Mouse (Mus musculus) cortical plate, adult 2 months (tissue): ENCODE results near the gene Gsg1. TPM values are rescaled to one million over a fixed set of nuclear protein-coding genes. Genes with fewer than 3 reads are reported as not detected.

Source experiments
- H3K27ac ChIP-seq: fragments of 200-500 bp; 2 replicates; pipeline ENCODE4 v1.5.1; 2012; ENCODE audit warnings: low read length, control low read depth, inconsistent platforms; ENCODE audit not compliant: insufficient read depth
- H3K4me1 ChIP-seq: fragments of 200-500 bp; 2 replicates; pipeline ENCODE4 v1.6.1; 2011; ENCODE audit warnings: low read length; ENCODE audit not compliant: control insufficient read depth, insufficient read depth
- H3K4me3 ChIP-seq: fragments of 200-500 bp; 2 replicates; pipeline ENCODE4 v1.5.1; 2011; ENCODE audit warnings: mild to moderate bottlenecking, low read length, control low read depth; ENCODE audit not compliant: insufficient read depth
- CTCF ChIP-seq: fragments of 200-500 bp; IDR thresholded peaks from 2 replicates; pipeline ENCODE4 v1.5.1; 2011; ENCODE audit warnings: mild to moderate bottlenecking, control low read depth, low read length; ENCODE audit not compliant: insufficient read depth; ENCODE audit errors: extremely low read depth
- POLR2A ChIP-seq: fragments of 200-500 bp; IDR thresholded peaks from 2 replicates; pipeline ENCODE4 v1.6.1; 2011; ENCODE audit warnings: mild to moderate bottlenecking, low read length, control low read depth; ENCODE audit not compliant: insufficient read depth; ENCODE audit errors: extremely low read depth
- polyA plus RNA-seq: library from polyadenylated mRNA; depleted of rRNA; stranded (reverse); fragments of >200 nt; gene quantifications from 2 replicates; pipeline ENCODE4 v1.2.3, GENCODE M21; 2012; rRNA removed

Gsg1 gene
- polyA plus RNA-seq: 0.15 and 0.55 TPM in 2 replicates

- Histone ChIP-seq H3K27ac (no peak within 1 kb of the TSS), H3K4me1 (peaks cover 2% of the 10 kb centered on the region; the same call in 1 of the 2 replicates), H3K4me3 (no peak within 1 kb of the TSS)
- TF ChIP-seq CTCF (no peak), POLR2A (no peak)
These were observed at the start of gene Gsg1 for GRCm38 (mm10) chr6:135254153-135254552. TSS of gene Gsg1 (minus strand) at chr6:135254351.

- no peaks in the 10 kb centered on the region for H3K4me1 ChIP-seq
- H3K27ac ChIP-seq: no peak overlapping the region
- TF ChIP-seq POLR2A: no peak
- TF ChIP-seq CTCF: no peak
- no peak overlapping the region for H3K4me3 ChIP-seq
These were observed 48.4 kb upstream of the Gsg1 start for GRCm38 (mm10) chr6:135302421-135303125.

GRCm38 (mm10) chr6:135300469-135300868 lies 46.3 kb upstream of the Gsg1 start:
- H3K27ac ChIP-seq: no peak overlapping the region
- TF ChIP-seq POLR2A (no peak), CTCF (no peak)
- H3K4me1 ChIP-seq: peaks cover 4% of the 10 kb centered on the region; the same call in 1 of the 2 replicates
- no peak overlapping the region for H3K4me3 ChIP-seq

- TF ChIP-seq POLR2A (no peak), CTCF (no peak)
- Histone ChIP-seq H3K27ac (no peak overlapping the region), H3K4me1 (peaks cover 9% of the 10 kb centered on the region; the same call in 1 of the 2 replicates), H3K4me3 (no peak overlapping the region)
These were observed 44.9 kb upstream of the Gsg1 start for GRCm38 (mm10) chr6:135299024-135299550.

GRCm38 (mm10) chr6:135297570-135297969 lies 43.4 kb upstream of the Gsg1 start:
- H3K27ac ChIP-seq: no peak overlapping the region
- peaks cover 9% of the 10 kb centered on the region; the same call in 1 of the 2 replicates for H3K4me1 ChIP-seq
- no peak overlapping the region for H3K4me3 ChIP-seq
- no peak for TF ChIP-seq CTCF
- no peak for TF ChIP-seq POLR2A

GRCm38 (mm10) chr6:135296267-135296666 lies 42.1 kb upstream of the Gsg1 start:
- TF ChIP-seq POLR2A (no peak), CTCF (no peak)
- H3K4me3 ChIP-seq: no peak overlapping the region
- no peak overlapping the region; the same call in 1 of the 2 replicates for H3K27ac ChIP-seq
- peaks cover 9% of the 10 kb centered on the region; the same call in 1 of the 2 replicates for H3K4me1 ChIP-seq

GRCm38 (mm10) chr6:135295082-135295861 lies 41.1 kb upstream of the Gsg1 start:
- no peak overlapping the region for H3K27ac ChIP-seq
- TF ChIP-seq CTCF (no peak), POLR2A (no peak)
- no peak overlapping the region for H3K4me3 ChIP-seq
- peaks cover 9% of the 10 kb centered on the region; the same call in 1 of the 2 replicates for H3K4me1 ChIP-seq

- H3K27ac ChIP-seq: no peak overlapping the region
- TF ChIP-seq POLR2A: no peak
- TF ChIP-seq CTCF: no peak
These were observed 40.0 kb upstream of the Gsg1 start for GRCm38 (mm10) chr6:135294150-135294549.

GRCm38 (mm10) chr6:135292391-135292790 lies 38.2 kb upstream of the Gsg1 start:
- no peak overlapping the region for H3K4me3 ChIP-seq
- no peak overlapping the region for H3K27ac ChIP-seq
- TF ChIP-seq CTCF (no peak), POLR2A (no peak)
- peaks cover 9% of the 10 kb centered on the region; the same call in 1 of the 2 replicates for H3K4me1 ChIP-seq

More at GRCm38 (mm10) chr6:135294150-135294549, 40.0 kb upstream of the Gsg1 start:
- H3K4me3 ChIP-seq: no peak overlapping the region
- peaks cover 9% of the 10 kb centered on the region; the same call in 1 of the 2 replicates for H3K4me1 ChIP-seq

GRCm38 (mm10) chr6:135279856-135280255 lies 25.7 kb upstream of the Gsg1 start:
- Histone ChIP-seq H3K4me3 (no peak overlapping the region), H3K4me1 (no peaks in the 10 kb centered on the region), H3K27ac (no peak overlapping the region)
- TF ChIP-seq CTCF: no peak
- TF ChIP-seq POLR2A: no peak
